Mouse (Mus musculus) CD4-positive, CD25-positive, alpha-beta regulatory T cell, adult 2 months (primary cell): ENCODE measurements around the gene Anp32e.
"Not testable (repeated sequence)": the region's sequence is repeated elsewhere in the genome, so short reads cannot be mapped to it uniquely, and the experiment has no call there.

Source experiments
- DNase-seq: peaks from one replicate; pipeline ENCODE4 v3.0.0-alpha.2; 2012; ENCODE audit warnings: low read depth, low spot score

Gene Anp32e

DNA sequence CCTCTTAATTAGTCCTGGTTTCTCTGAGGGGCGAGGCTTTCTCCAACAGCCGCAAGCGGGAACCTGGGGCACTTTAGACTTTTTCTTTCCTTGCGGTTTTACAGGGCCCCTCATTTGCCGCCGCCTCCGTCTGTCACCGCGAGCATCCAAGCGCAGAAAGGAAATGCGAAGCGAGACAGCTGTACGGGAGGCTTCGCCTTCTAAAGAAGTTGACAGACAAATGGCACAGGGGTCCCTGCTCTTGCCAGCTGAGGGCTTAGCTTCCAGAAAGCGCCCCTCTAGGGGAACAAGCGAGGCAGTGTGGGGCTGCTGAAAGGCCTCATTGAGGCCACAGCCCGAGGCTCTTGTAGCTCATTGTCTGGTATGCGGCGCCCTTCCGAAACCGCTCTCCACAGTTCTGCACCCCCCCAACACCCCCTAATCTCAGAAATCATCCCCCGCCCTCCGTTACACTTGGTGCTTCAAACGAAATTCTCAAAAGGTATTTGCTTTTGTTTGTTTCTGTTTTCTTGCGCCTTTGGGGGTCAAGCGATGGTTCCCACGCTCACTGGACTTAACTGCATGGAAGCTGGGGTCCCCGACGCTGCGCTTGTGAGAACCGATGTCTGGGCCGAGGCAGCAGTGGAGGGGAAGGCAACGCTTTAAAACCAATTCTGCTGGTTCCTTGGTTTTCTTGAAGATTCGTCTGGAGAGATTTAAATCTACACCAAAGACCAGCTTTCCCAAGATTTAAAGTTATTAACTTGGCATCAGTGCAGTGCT, 44.0 kb downstream of the Anp32e start:
- DNase-seq, result peak; percentile 78

DNA sequence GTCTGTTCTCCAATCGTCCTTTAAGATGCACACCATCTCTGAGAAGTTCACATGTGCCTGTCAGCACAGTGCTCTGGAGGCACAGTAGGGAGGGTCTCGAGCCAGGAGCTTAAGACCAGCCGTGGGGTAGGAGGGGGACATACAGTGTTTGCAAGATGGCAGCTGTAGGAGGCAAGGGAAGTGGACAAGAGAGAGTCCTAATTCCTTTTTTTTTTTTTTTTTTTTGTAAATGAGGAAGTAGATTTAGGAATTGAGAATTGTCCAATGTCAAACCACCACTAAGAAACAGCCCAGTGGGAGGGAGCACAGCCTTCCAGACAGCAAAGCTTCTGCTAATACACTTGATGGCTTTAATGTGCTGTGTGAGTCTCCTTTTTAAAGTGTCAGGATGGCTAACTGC, 48.0 kb downstream of the Anp32e start:
- DNase-seq, result no peak

DNA sequence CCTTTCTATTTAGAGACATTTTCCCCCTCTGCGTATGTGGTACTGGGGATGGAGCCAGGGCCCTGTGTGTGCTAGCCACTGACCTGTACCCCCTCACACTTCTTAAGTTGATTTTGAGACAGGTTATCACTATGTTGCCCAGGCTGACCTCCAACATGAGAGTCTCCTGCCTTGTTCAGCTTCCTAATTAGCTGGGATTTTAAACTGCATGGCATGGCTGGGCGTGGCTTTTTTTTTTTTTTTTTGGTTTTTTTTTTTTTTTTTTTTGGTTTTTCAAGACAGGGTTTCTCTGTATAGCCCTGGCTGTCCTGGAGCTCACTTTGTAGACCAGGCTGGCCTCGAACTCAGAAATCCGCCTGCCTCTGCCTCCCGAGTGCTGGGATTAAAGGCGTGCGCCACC, 48.5 kb downstream of the Anp32e start:
- not testable (repeated sequence) for DNase-seq

DNA sequence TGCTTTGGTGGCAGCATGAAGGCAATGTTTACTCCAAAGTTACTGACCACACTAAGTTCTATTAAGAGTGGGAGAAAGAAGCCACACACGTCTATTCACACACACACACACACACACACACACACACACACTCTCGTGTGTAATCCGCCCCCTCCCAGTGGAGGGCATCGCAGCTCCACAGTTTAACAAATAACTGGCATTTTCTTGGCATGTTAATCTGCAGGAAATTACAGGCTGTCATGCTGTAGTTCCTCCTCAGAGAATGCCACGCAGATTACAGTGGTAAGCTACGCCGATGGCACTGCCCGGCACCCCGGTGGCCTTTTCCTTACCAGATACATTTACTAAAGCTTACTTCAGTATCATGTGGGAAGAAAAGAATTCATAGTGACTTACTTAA, 49.2 kb downstream of the Anp32e start:
- DNase-seq, result no peak

DNA sequence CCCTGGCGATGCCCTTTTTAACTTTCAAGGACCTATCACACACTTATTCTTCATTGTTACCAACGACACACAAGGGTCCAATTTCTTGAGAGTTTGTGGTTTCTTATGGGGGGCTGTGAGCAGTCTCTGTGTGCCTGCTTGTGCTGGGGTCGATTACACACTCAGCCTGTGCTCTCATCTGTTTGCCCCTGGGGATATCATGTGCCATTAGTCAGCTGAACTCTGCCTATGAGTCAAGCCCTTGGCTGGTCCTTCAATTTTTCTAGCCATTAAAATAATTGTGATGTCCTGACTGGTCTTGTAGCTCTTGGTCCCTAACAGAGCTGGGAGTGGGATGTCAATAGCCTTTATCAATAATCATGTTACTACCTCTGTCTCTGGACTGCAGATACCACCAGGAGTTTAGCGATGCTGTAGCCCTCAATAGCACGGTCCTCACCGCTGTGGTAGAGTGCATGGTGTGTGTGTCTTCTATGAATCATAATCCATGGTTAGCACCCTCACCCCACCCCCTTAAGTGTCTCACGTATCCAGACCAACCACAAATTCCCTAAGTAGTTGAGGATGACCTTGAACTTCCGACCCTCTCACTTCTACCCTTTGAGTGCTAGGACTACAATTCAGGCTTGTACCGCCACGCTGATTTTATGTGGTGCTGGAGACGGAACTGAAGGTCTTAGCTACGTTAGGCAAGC, 51.4 kb downstream of the Anp32e start:
- DNase-seq, result no peak

GRCm38 (mm10) chr3:95982129-95982528, 53.1 kb downstream of the Anp32e start:
- no peak for DNase-seq

- no peak for DNase-seq
These were observed 56.4 kb downstream of the Anp32e start for GRCm38 (mm10) chr3:95985209-95986000.

DNA sequence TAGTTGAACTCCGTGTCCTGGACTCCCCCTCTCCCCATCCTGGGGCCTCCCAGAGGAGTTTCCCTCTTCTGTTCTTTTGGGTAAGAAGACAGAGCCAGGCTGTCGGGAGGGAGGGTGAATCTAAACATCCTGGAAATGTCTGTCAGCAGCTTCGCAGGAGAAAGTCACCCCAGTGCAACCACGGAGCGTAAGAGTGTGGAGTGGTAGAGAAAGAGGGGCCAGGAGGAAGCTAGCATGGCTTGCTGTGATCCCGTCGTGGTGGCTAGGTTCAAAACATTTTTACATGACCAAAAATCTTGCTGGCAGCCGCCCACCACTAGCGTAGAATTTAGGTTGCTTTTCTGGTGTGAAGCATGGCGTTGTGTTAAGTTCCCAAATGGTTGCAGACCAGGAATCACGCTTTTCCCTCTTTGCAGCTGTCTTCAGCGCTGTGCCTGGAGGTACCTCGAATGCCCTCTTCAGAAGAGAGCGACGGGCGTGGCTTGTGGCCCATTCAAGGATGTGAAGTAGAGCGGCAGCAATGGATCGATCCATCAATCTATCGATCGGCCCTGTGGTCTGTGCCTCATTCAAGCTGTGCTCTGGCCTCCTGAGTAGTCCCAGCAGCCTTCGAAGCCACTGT, 57.1 kb downstream of the Anp32e start:
- peak; percentile 79 for DNase-seq

DNA sequence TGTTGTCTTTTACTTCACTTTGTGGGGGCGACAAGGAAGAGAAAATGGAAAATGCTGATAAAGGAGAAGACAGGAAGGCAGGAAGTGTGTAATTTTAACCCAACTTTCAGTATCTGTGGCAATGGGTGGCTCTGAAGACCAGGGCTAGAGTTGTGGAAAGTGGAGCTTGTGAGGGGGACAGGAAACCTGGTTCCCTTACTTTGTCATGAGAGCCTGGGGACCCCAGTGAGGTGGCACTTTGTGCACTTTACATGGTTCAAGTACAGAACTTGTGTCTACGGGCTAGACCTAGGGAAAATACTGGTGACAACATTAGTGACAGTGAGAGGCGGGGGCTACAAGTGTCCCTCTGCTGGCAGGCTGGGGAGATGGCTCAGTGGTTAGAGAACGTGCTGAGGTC, 57.9 kb downstream of the Anp32e start:
- peak; percentile 53 for DNase-seq

- peak; percentile 31 for DNase-seq
These were observed 58.5 kb downstream of the Anp32e start for GRCm38 (mm10) chr3:95987386-95988110.

GRCm38 (mm10) chr3:95988138-95988537, 59.1 kb downstream of the Anp32e start:
- DNase-seq, result no peak

DNA sequence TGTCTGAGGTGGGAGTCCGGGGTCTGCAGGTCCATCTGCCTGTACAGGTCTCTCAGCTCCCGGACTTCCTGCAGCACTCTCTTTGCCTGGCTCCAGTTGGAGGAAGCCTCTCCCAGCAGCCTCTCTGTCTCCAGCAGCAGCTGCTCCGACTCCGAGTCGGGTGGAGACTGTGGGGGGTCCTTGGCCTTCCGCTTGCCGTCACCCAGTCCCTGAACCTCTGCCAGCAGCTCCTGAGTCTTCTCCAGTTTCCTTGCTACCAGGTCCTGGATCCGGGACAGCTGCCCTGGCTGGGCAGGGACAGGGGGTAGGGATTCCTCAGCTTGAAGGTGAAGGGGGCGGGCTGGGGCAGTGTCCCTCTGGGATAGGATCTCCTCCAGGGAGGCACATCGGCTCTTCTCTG, 59.9 kb downstream of the Anp32e start:
- DNase-seq, result no peak

GRCm38 (mm10) chr3:95990413-95990941, 61.4 kb downstream of the Anp32e start:
- DNase-seq, result no peak

- DNase-seq, result no peak
These were observed 64.1 kb downstream of the Anp32e start for GRCm38 (mm10) chr3:95992990-95993603.

GRCm38 (mm10) chr3:95993881-95994280, 64.8 kb downstream of the Anp32e start:
- no peak for DNase-seq

GRCm38 (mm10) chr3:95994381-95994846, 65.4 kb downstream of the Anp32e start:
- DNase-seq, result no peak

DNA sequence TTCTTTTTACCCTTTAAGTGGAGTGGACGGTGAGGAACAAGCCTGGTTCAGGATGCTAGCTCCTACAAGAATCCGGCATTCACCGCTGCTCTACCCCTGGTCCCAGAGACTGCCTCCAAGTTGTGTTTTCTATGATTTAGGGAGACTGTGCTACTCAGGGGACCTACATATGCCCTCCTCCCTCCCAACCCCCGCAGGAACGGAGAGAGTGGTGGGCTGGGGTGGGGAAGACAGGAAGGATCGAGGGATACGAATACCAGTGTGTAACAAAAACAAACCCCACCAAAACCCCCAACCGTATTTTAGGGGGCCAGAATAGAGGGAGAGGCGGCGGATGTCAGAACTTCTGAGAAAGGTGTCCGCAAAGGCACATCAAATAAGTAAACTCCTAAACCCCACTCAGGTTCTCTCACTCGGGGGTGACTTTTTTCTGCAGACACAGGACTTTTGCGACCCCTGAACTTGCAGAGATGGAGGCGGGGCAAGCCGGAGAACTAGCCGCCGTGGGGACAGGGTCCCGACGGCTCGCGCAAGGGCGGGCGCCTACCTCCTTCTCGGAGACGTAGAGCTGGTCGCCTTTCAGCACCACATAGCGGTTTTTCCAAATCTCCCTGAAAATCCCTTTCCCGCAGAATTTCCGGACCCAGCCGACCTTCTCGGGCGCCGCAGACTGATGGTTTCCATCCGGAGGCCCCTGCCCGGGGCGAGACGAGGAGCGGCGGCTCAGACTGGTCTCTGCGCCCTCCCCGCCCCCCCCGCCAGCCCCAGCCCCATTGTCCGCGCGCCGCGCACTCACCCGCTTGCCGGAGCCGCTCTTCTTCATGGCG, 66.1 kb downstream of the Anp32e start:
- DNase-seq, result no peak

DNA sequence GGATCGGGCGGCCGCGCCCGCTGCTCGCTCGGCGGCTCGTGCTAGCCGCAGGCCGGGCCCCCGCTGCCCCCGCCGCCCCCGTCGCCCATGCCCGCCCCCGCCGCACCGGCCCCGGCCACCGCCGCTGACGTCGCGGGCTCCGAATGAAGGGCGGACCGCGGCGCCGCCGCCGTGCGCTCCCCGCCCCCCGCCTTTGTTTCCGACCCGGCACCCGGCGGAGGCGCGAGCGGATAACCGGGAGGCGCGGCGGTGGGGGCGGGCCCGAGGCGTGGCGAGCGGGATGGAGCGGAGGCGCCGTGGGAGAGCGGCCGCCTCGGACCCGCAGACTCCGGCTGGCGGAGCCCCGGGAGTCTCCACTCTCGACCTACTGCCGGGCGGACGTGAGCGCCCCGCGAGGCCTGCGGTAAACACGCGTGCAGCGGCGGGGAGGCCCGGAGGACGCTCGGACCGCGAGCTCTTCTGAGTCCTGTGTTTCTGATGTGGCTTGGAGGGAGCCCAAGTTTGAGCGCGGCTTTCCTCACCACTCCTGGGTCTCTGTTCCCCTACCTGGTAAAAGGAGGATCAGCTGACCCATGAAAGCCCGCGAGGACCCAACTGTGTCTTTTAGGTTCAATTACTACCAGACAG, 66.9 kb downstream of the Anp32e start, which contains the start of gene Plekho1:
Gene Plekho1 (minus strand): TSS at position 200 of the 627 bp plus-strand sequence.
- DNase-seq, result peak; percentile 71
